Mouse (Mus musculus) kidney, postnatal 14 days (tissue): ENCODE data around the gene Uba2.
"Not testable (repeated sequence)": the region's sequence is repeated elsewhere in the genome, so short reads cannot be mapped to it uniquely, and the experiment has no call there.

Experiments used
- DNase-seq: peaks from one replicate; pipeline ENCODE4 v3.0.0; 2022; ENCODE audit warnings: mixed read lengths

Gene Uba2

GRCm38 (mm10) chr7:34169454-34169853 lies at the start of gene Uba2:
Uba2 (minus strand) TSS chr7:34169599.
- DNase-seq: no peak

DNA sequence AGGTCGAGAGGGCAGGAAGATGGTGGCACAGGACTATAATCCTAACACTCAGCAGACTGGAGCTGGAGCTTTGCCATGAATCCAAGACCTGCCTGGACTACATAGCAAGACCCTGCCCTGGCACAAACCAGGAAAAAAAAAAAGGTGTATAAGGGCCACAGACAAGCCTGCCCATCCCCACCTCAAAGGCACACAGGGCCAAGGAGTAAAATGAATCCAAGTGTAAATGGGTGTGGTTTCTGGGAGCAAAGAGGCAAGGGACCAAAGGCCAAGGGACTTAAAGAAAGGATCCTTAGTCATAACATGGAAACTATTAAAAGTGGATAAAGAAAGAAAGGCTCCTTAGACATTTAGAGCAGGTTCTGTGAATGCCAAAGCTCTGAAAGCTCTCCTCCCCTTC lies 49.1 kb upstream of the Uba2 start:
- no peak for DNase-seq

DNA sequence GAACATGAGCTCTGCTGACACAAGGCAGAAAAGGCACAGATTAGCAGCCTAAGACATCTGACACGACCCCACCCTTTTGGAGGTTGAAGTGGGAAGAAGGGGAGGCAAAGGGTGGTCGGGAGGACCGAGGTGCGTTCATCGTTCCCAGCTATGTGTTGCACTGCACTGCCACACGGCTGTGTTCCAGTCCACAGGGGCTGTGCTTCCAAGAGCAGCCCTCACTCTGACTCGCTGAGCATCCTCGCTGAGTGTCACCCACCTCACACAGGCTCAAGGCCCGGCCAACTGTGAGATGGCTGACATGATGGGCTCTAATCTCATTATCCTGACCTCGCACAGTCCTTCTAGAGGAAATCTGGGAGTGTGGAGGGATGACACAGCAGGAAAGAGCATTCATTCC lies 47.1 kb upstream of the Uba2 start:
- DNase-seq: no peak

GRCm38 (mm10) chr7:34215481-34215880 lies 46.1 kb upstream of the Uba2 start:
- DNase-seq: no peak

- no peak for DNase-seq
Measured at GRCm38 (mm10) chr7:34214644-34215043, 45.2 kb upstream of the Uba2 start.

DNA sequence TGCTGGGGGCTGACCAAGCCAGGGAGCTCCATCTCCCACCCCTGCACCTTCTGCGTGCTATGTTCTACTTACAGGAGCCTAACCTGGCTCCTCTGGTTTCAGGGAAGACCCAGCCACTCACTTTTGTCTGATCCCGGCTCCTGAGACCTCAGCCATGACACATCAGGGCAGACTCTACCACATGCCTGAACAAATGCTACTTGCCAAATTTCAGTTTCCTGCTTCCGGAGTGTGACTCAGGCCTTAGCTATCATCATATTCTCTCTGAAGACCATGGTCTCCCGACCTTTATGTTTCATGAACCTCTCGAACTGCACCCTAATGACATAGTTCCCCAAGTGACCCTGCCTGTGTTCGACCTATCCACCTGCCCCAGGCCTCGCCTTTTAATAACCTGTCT lies 43.9 kb upstream of the Uba2 start:
- DNase-seq: no peak

DNA sequence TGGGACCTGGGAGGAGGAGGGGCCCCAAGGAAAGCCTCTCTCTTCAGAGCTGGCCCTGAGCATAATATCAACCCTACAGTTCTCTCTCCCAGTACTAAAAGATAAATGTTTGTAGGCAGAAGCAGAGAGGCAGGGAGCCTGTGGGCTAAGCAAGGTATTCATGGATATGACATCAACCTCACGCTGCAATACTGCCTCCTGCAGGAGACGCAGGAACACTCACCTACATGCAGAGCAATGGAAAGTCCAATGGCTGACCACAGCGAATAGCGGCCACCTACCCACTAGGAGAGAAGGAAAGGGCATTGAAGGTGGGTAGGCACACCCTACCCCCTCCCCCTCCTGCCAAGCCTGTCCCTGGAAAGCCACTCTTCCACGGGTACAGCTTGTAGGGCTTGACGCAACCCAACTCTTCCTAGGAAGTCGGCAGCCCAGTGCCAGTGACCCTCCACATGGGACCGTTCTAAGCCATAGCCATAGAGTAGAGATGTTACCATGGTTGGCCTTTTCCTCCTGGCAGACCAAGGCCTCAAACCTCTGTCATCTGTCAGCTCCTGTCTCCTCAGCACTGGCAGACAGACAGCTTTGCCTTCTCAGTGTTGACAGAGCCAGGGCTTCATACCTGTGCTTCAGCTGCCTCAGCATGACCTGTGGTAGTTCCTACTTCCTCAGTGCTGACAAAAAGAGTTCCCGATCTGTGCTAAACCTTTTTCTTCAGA lies 38.8 kb upstream of the Uba2 start:
- DNase-seq: no peak

GRCm38 (mm10) chr7:34206331-34206730 lies 36.9 kb upstream of the Uba2 start:
- no peak for DNase-seq

DNA sequence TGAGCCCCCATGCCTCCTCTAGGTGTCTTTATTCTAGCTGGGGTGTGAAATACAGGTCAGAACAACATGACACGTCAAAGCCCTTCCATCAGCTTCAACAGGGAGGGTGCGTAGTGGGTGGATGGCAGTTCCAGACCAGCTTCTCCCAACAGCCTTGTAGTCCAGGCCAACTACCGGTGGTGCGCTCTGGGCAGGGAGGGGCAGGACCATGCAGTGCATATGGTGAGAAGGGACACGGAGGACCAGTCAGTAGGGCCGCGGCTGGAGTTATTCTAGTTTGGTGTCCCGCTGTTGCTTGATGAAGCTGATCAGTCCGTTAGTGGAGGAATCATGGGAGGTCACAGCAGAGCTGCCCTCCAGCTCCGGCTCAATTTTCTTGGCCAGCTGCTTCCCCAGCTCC lies 32.7 kb upstream of the Uba2 start:
- not testable (repeated sequence) for DNase-seq

GRCm38 (mm10) chr7:34200829-34201228 lies 31.4 kb upstream of the Uba2 start:
- no peak for DNase-seq

GRCm38 (mm10) chr7:34198346-34198745 lies 28.9 kb upstream of the Uba2 start:
- DNase-seq: peak; percentile 35

DNA sequence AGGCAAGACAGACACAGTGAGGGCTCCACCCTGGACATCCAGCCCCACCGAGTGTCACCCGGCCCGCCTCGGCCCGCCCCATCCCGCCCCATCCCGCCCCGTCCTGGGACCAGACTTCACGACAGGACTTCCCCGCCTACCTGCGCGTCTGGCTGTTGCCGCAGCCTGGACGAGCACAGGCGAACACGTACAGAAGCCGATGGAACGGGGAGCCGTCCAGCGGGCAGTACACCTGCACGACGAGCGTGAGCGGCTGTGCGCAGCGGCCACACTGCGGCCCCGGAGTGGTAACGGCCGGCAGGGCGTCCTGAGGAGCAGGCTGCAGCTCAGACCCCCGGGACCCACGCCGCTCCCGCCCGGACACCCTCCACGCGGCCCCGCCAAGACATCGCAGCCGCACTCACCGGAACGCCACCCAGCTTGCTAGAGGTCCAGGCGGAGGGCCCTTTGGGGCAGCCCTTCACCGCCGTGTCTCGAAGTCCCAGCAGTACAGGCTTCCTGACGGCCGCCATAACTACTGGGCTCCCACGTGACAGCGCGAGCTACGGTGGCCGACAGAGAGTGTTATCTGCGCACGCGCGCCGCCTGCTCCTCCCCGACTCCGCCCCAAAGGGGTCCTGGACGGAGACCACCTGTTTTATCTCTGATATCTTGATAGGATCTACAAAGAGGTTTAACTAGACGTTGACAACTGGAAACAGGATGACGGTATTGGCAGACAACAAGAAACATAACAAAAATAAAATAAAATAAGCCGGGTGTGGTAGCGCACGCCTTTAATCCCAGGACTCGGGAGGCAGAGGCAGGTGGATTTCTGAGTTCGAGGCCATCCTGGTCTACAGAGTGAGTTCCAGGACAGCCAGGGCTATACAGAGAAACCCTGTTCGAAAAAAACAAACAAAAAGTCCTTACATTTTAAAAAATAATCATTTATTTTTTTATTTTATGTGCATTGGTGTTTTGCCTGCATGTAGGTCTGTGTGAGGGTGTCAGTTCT lies 27.0 kb upstream of the Uba2 start, which contains the start of gene Pdcd2l:
Pdcd2l (minus strand) TSS at position 530 of the 997 bp plus-strand sequence.
- peak; percentile 94 for DNase-seq

- DNase-seq: no peak
Measured at GRCm38 (mm10) chr7:34195632-34196031, 26.2 kb upstream of the Uba2 start.

- DNase-seq: no peak
Measured at GRCm38 (mm10) chr7:34192825-34193224, 23.4 kb upstream of the Uba2 start.

GRCm38 (mm10) chr7:34189376-34189989 lies 20.1 kb upstream of the Uba2 start:
- no peak for DNase-seq

DNA sequence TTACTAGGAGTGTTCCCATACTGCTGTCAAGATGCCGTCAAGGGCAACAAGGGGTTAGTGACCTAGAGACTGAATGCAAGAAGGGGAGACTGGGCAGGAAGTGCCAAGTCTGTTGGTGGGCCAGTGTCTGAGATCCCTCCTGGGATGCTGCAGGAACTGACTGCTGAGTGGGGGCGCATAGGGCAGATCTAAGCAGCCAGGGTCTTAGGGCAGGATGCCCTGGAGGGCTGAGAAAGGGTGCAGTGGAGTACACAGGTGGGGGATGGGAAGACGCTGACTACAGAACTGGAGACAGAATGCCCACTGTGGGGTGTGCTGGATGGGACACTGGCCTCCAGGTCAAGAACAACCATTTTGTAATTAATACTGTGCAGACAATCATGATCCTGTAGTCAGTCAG lies 14.4 kb upstream of the Uba2 start:
- DNase-seq: no peak

GRCm38 (mm10) chr7:34183356-34183755 lies 14.0 kb upstream of the Uba2 start:
- no peak for DNase-seq

DNA sequence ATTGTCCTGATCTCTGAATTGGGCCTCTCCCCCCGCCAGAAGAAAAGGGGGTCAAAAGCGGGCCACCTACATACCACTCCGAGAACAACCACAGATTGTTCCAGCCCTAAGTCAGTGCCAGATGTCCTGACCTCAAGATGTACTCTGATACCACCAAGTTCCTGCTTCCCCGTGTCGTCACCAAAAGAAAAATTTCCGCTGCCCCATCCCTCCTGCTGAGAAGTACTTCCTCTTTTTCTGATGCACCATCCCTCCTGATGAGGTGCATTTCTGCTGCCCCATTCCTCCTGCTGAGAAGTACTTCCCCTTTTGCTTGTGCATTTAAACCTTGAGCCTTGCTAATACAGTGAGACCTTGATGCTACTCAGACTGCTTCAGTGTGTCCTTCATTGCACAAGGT lies 6.8 kb upstream of the Uba2 start:
- DNase-seq: not testable (repeated sequence)

DNA sequence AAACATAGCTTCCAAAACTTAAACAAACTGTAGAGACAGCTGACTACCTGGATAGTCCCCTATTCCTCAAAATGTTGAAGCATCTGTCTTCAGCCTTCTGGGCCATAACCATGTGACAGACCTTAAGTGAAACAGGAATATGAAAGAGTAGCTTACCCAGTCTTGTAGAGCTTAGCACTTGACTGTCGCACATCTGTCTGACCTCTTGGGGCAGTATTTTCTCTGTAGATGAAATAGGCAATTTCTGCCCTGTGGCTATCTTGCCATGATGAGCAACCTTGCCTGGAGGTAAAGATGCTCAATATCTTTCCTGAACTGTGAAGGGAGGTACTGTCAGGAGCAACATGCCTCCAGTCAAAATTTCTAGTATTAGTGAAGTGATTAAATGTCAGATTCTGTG lies 2.9 kb upstream of the Uba2 start:
- DNase-seq: no peak

DNA sequence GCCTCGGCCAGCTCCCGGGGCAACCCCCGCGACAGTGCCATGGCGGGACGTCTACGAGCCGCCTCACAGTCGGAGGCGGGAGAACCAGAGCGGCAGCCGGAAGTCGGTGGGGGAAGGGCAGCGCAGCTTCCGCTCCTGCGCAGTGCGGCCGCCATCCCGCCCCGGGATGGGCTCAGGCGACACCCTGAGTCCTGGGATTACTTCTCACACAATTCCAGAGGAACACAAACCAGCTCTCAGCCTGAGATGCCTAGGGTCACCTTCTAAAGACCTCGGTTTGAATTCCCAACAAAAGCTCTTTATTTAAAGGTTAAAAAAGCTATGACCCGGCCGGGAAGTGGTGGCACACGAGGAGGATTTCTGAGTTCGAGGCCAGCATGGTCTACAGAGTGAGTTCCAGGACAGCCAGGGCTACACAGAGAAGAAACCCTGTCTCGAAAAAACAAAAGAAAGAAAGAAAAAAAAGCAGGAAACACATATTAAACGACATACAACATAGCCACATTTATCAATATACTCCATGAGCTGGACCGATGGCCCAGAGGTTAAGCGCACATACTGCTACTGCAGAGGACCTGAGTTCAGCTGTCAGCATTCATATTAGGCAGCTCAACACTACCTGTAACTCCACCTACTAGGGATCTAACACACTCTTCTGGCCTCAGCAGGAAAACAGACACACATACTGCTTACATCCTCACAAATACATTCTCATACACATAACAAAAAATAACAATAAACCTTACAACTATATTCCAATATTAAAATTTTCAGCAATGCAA lies 738 bp downstream of the Uba2 start:
- DNase-seq: peak; percentile 95

- no peak for DNase-seq
Measured at GRCm38 (mm10) chr7:34167766-34168469, 1.5 kb downstream of the Uba2 start.

DNA sequence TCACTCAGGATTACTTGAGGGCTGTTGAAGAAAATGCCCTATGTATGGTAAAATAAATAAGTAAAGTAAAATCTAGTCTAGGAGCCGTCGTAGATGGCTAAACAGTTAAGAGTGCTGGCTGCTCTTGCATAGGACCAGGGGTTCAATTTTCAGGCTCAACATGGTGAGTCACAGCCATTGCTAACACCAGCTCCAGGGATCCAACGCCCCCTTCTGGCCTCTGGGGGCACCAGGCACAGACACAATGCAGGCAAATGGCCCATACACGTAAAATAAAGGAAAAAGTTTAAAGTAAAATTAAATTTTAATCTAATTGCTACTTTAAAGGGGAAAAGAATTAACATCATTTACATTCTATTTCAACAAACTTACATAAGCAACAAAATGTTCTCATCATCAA lies 2.5 kb downstream of the Uba2 start:
- DNase-seq: peak; percentile 13
